Mouse (Mus musculus) Patski (cell line): ENCODE measurements at regions not wholly inside any gene's neighbourhood (a gene's known extent, or its start where the extent isn't known, plus 50 kb on each side); places are given as distances from the start of the nearest gene placed in this dataset.
"Not testable (repeated sequence)": the region's sequence is repeated elsewhere in the genome, so short reads cannot be mapped to it uniquely, and the experiment has no call there.

Source experiments
- ATAC-seq: fragments of 100-300 bp; one replicate; pipeline ENCODE4 v1.8.0; 2021
- CTCF ChIA-PET: fragments of 350-600 bp; sonication (Branson Sonifier 250); formaldehyde crosslinking; loops from one replicate; lab custom pipeline; 2022; ENCODE audit warnings: inconsistent platforms; lab: Charles Lee
- POLR2A ChIA-PET: fragments of 350-600 bp; sonication (Branson Sonifier 250); formaldehyde crosslinking; loops from one replicate; lab custom pipeline; 2022; ENCODE audit warnings: antibody characterized with exemption, inconsistent platforms; lab: Charles Lee
- DNase-seq: peaks from one replicate; pipeline ENCODE4 v3.0.0-alpha.2; 2011; ENCODE audit warnings: low read depth, low spot score
- H3K27me3 ChIP-seq: fragments of 371-371 bp; one replicate; pipeline ENCODE4 v1.5.1; 2021
- CTCF ChIP-seq: fragments of 100-300 bp; IDR thresholded peaks from one replicate; pipeline ENCODE4 v1.5.1; 2021
- in situ Hi-C: fragments of 300-500 bp; cut with MboI; formaldehyde crosslinking; loops from 3 replicates; pipeline ENCODE4 v1.11.1; 2018; ENCODE audit warnings: low pct_unique_long_range_greater_than_20kb, mixed read lengths

GRCm38 (mm10) chr6:68219685-68220084, 684.1 kb upstream of the Tacstd2 start:
- in situ Hi-C loops: no loop called here
- ATAC-seq (no peak), DNase-seq (no peak)
- no peaks in the 10 kb centered on the region for H3K27me3 ChIP-seq
- no peak for TF ChIP-seq CTCF
- ChIA-PET POLR2A (no interaction called here), CTCF (no interaction called here)

DNA sequence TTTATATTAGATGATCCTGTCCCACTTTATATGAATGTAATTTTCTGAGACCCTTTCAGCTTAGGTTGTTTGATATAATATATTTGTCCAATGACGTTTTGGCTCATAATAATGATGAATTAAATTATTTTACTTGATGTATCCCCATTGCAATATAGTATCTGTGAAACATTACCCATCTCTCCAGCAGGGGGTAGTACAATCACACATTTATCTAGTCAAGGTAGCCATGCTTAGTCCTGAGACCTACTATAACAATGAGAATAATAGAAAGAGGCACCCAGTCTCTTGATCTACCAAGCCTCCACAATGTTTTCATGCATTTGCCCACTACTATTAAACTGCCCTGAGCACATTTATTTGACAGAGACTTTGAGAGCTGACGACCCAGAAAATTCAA, 665.9 kb upstream of the Tacstd2 start:
- in situ Hi-C loops: loop anchor here (5.0 kb wide), 1 partner anchor 176 kb away; no protein-coding TSS in a partner anchor

DNA sequence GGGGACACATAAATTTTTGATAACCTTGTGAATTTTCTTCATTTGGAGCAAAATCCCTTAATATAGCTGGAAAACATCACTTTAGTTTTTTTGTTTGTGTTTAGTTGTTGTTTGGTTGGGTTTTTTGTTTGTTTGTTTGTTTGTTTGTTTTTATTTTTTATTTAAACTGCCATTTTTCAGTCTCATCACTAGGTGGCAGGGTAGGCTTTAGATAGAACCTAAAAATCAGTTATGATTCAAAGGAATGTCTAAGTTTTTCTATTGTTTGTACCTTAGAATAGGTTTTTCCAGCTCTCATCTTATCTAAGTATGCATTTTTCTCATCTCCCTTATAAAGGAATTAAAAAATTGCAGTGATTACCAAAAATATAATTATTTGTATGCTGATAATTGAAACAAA, 662.4 kb upstream of the Tacstd2 start:
- H3K27me3 ChIP-seq: no peaks in the 10 kb centered on the region
- no peak for TF ChIP-seq CTCF
- ChIA-PET CTCF (interaction anchor here (1.4 kb wide), 1 partner anchor 134 kb away, joined by 3 read pairs; no protein-coding TSS in a partner anchor), POLR2A (no interaction called here)
- no peak for DNase-seq
- in situ Hi-C loops: loop anchor here (5.0 kb wide), 1 partner anchor 154 kb away; no protein-coding TSS in a partner anchor
- no peak for ATAC-seq

More for the DNA sequence above, 665.9 kb upstream of the Tacstd2 start:
- no peak for DNase-seq
- peak; percentile 10 for TF ChIP-seq CTCF
- ChIA-PET CTCF (no interaction called here), POLR2A (no interaction called here)
- no peaks in the 10 kb centered on the region for H3K27me3 ChIP-seq
- ATAC-seq: no peak

GRCm38 (mm10) chr6:68164792-68165191, 629.2 kb upstream of the Tacstd2 start:
- no peaks in the 10 kb centered on the region for H3K27me3 ChIP-seq
- no peak for TF ChIP-seq CTCF
- CTCF ChIA-PET: no interaction called here
- ATAC-seq: no peak
- POLR2A ChIA-PET: no interaction called here
- no peak for DNase-seq
- in situ Hi-C loops: loop anchor here (5.0 kb wide), 1 partner anchor 148 kb away; no protein-coding TSS in a partner anchor

- CTCF ChIA-PET, POLR2A ChIA-PET, ATAC-seq, DNase-seq, H3K27me3 ChIP-seq: not testable (repeated sequence)
- in situ Hi-C loops: loop anchor here (5.0 kb wide), 1 partner anchor 148 kb away; no protein-coding TSS in a partner anchor
Observed at GRCm38 (mm10) chr6:68164111-68164510, 628.5 kb upstream of the Tacstd2 start.

DNA sequence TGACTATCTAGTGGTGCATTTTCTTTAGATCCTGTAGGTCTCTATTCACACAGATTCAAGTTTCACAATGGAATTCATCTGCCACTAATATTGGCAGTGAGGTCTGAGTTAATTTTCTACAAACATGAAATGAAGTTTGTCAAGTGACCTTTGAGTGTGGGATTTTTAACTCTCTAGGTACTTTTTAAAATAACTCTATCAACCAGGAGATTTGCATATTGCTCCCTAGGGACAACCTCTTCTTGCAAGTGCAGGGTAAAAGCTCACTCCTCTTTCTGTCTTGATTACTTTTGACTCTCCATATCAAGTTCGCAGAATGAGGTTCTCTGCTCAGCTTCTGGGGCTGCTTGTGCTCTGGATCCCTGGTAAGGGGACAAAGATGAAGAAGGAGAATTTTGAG, 616.0 kb upstream of the Tacstd2 start:
- TF ChIP-seq CTCF: no peak
- DNase-seq (no peak), ATAC-seq (no peak)
- POLR2A ChIA-PET: no interaction called here
- in situ Hi-C loops: no loop called here
- H3K27me3 ChIP-seq: no peaks in the 10 kb centered on the region
- CTCF ChIA-PET: no interaction called here

DNA sequence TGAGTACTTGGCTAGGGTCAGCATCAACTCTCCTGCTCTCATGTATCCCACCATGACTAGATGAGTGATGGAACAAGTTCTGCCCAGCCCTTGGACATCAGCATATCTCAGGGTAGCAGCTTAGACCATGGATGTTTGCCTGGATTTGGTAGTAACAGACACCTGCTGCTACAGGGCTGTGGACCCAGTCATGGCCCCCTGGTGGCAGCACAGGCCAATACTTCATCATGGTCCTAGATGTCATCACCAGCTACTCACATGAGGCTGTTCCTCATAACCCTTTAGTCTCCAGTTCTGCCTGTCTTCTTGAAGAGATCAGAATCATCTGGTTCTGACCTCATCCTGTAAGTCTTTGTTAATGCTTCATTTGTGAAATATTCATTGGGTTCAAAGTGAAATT, 566.9 kb upstream of the Tacstd2 start:
- in situ Hi-C loops: no loop called here
- POLR2A ChIA-PET: no interaction called here
- H3K27me3 ChIP-seq: peaks cover 3% of the 10 kb centered on the region
- CTCF ChIA-PET: no interaction called here
- TF ChIP-seq CTCF: no peak
- DNase-seq (no peak), ATAC-seq (no peak)
